Mouse (Mus musculus): Measurements from ENCODE around the gene Taar5.

The Taar5 gene

GRCm38 (mm10) chr10:24008143-24008542 is 37.6 kb downstream of the Taar5 start:
- no peak for DNase-seq (ENCODE audit: low spot score in 2 of 2)
